Mouse (Mus musculus): ENCODE measurements at regions not wholly inside any gene's neighbourhood (a gene's known extent, or its start where the extent isn't known, plus 50 kb on each side); places are given as distances from the start of the nearest gene placed in this dataset.

- DNase-seq (ENCODE audit: low read depth, low spot score): no peak
These were observed 52.1 kb upstream of the Zfp637 start for GRCm38 (mm10) chr6:117788580-117789540.

- no peak for DNase-seq (ENCODE audit: low read depth, low spot score)
These were observed 50.4 kb upstream of the Zfp637 start for GRCm38 (mm10) chr6:117790581-117790980.

Measured in retina, postnatal 7 days (tissue).